Mouse (Mus musculus) heart, embryonic 14.5 days (tissue): ENCODE data around the gene Leprot. TPM values are rescaled to one million over a fixed set of nuclear protein-coding genes. Genes with fewer than 3 reads are reported as not detected.

Experiments used
- ATAC-seq: fragments of 200-750 bp; cut with Nextera tagmentation; 2 replicates; pipeline ENCODE4 v1.8.0; 2017; ENCODE audit warnings: low read depth, moderate TSS enrichment; ENCODE audit not compliant: insufficient number of reproducible peaks, insufficient read depth, low FRiP score
- H3K27ac ChIP-seq, 2 experiments: fragments of 200-500 bp in 1 of 2; fragments of 300-500 bp in 1 of 2; sonication (generic) in 1 of 2; replicated peaks in 1 of 2; 2 replicates each; pipeline ENCODE4 v1.5.1; 2012 to 2014; ENCODE audit warnings: low read depth in 2 of 2, low read length in 2 of 2, control low read depth in 1 of 2, mild to moderate bottlenecking in 1 of 2, mixed read lengths in 1 of 2; ENCODE audit not compliant: control insufficient read depth in 1 of 2, insufficient read depth in 1 of 2
- H3K27me3 ChIP-seq: fragments of 300-500 bp; sonication (generic); 2 replicates; pipeline ENCODE4 v1.6.1; 2014; ENCODE audit warnings: mild to moderate bottlenecking, low read length, control low read depth; ENCODE audit not compliant: control insufficient read depth, insufficient read depth
- H3K36me3 ChIP-seq: fragments of 300-500 bp; sonication (generic); 2 replicates; pipeline ENCODE4 v1.6.1; 2014; ENCODE audit warnings: mild to moderate bottlenecking, control low read depth, low read length, mixed read lengths; ENCODE audit not compliant: control insufficient read depth, insufficient read depth
- H3K4me1 ChIP-seq, 2 experiments: fragments of 200-500 bp in 1 of 2; fragments of 300-500 bp in 1 of 2; sonication (generic) in 1 of 2; 2 replicates each; pipeline ENCODE4 v1.6.1; 2012 to 2014; ENCODE audit warnings: low read length in 2 of 2, control low read depth in 1 of 2, mixed read lengths in 1 of 2; ENCODE audit not compliant: control insufficient read depth in 2 of 2, insufficient read depth in 2 of 2
- H3K4me2 ChIP-seq: fragments of 300-500 bp; sonication (generic); 2 replicates; pipeline ENCODE4 v1.6.1; 2014; ENCODE audit warnings: mild to moderate bottlenecking, low read length
- H3K4me3 ChIP-seq, 2 experiments: fragments of 200-500 bp in 1 of 2; fragments of 300-500 bp in 1 of 2; sonication (generic) in 1 of 2; 2 replicates each; pipeline ENCODE4 v1.5.1; 2012 to 2014; ENCODE audit warnings: low read length in 2 of 2, mild to moderate bottlenecking in 2 of 2, control low read depth in 1 of 2, low read depth in 1 of 2, moderate library complexity in 1 of 2; ENCODE audit not compliant: control insufficient read depth in 1 of 2, insufficient read depth in 1 of 2
- H3K9ac ChIP-seq: fragments of 300-500 bp; sonication (generic); 2 replicates; pipeline ENCODE4 v1.6.1; 2014; ENCODE audit warnings: mild to moderate bottlenecking, low read length
- H3K9me3 ChIP-seq: fragments of 300-500 bp; sonication (generic); 2 replicates; pipeline ENCODE4 v1.6.1; 2016; ENCODE audit warnings: low read length, control low read depth; ENCODE audit not compliant: control insufficient read depth
- WGBS: fragments of 180-500 bp; shearing (Covaris S2); extraction: QIAGEN DNeasy Blood & Tissue Kit; methylation state at CpG from one replicate; pipeline ENCODE4 v1.1.7; 2014; 5-methylcytosine and 5-hydroxymethylcytosine counted together
- polyA plus RNA-seq: library from polyadenylated mRNA; unstranded; fragments of >200 nt; fragmentation: Nextera tagmentation; extraction: Ambion mirVana; gene quantifications from 2 replicates; pipeline ENCODE4 v1.2.1, GENCODE M21; 2014

Leprot gene
- polyA plus RNA-seq, 1 experiment from 2014 or later = 85.3 TPM

GRCm38 (mm10) chr4:101684821-101685220 is 37.3 kb downstream of the Leprot start:
- 71% methylated on average over 3 of the region's 3 CpGs for WGBS
- H3K36me3 ChIP-seq = no peaks in the 10 kb centered on the region
- ATAC-seq = no peak
- no peaks in the 10 kb centered on the region for H3K27me3 ChIP-seq
- H3K9ac ChIP-seq = no peak overlapping the region
- no peaks in the 10 kb centered on the region for H3K4me1 ChIP-seq
- no peak overlapping the region for H3K4me2 ChIP-seq
- no peak overlapping the region for H3K27ac ChIP-seq
- H3K9me3 ChIP-seq = no peaks in the 10 kb centered on the region
- H3K4me3 ChIP-seq = no peak overlapping the region

- Histone ChIP-seq H3K36me3 (no peaks in the 10 kb centered on the region), H3K27ac (no peak overlapping the region), H3K4me1 (no peaks in the 10 kb centered on the region), H3K4me2 (no peak overlapping the region), H3K9me3 (no peaks in the 10 kb centered on the region), H3K27me3 (no peaks in the 10 kb centered on the region), H3K9ac (no peak overlapping the region), H3K4me3 (no peak overlapping the region)
- ATAC-seq = no peak
- WGBS = 61% methylated on average over 13 of the region's 13 CpGs
Observed at GRCm38 (mm10) chr4:101686227-101686810, 38.8 kb downstream of the Leprot start.

DNA sequence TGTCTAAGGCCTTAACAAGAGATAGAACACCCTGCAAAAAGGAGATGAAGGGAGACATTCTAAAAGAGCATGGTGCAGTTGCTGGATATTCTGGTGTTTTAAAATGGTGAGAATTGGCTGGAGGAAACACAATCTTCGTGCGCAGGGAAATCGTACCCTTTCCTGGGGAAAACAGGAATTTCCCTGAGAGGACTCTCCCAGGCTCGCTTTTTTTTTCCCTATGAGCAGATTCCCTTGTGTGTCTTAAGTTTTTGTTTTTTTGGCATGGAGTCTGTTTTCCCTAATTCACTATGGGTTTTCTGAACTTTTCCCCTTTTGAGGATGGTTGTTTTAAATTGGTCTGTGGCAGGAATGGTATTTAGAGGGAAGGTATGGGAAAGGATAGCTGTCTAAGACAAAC is 41.7 kb downstream of the Leprot start:
- Histone ChIP-seq H3K36me3 (no peaks in the 10 kb centered on the region), H3K4me3 (no peak overlapping the region), H3K4me2 (no peak overlapping the region), H3K9me3 (no peaks in the 10 kb centered on the region), H3K27ac (no peak overlapping the region), H3K27me3 (no peaks in the 10 kb centered on the region), H3K4me1 (no peaks in the 10 kb centered on the region), H3K9ac (no peak overlapping the region)
- WGBS = 72% methylated on average over 4 of the region's 4 CpGs
- no peak for ATAC-seq

DNA sequence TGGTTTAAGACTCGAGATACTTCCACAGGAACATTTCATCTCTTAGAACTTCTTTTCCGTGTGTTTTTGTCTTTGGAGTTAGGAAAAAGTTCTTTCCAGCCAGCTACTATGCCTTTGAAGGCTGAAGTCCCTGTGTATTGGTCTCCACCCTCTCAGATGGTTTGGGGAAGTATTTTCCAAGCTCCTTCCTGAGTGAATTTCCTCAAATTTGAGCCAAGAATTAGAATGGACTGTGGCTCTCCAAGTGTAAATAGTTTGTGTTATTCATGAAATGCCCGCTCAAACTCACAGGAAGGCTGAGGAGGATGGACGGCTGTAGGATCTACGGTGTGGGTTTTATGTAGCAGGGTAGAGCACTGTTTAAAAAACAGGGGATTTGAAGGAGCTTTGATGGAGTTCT is 42.1 kb downstream of the Leprot start:
- no peak overlapping the region for H3K27ac ChIP-seq
- WGBS = 60% methylated on average over 5 of the region's 5 CpGs

GRCm38 (mm10) chr4:101692892-101693291 is 45.4 kb downstream of the Leprot start:
- H3K36me3 ChIP-seq = no peaks in the 10 kb centered on the region
- no peak overlapping the region for H3K27ac ChIP-seq
- H3K27me3 ChIP-seq = no peaks in the 10 kb centered on the region
- no peak overlapping the region for H3K4me3 ChIP-seq
- H3K9ac ChIP-seq = no peak overlapping the region
- H3K9me3 ChIP-seq = no peaks in the 10 kb centered on the region
- WGBS = 83% methylated on average over 4 of the region's 4 CpGs
- no peaks in the 10 kb centered on the region for H3K4me1 ChIP-seq
- no peak overlapping the region for H3K4me2 ChIP-seq
- no peak for ATAC-seq

More for the DNA sequence above, 42.1 kb downstream of the Leprot start:
- no peak overlapping the region for H3K9ac ChIP-seq
- no peaks in the 10 kb centered on the region for H3K36me3 ChIP-seq
- no peaks in the 10 kb centered on the region for H3K27me3 ChIP-seq
- H3K4me2 ChIP-seq = no peak overlapping the region
- H3K9me3 ChIP-seq = no peaks in the 10 kb centered on the region
- H3K4me1 ChIP-seq = no peaks in the 10 kb centered on the region
- no peak overlapping the region for H3K4me3 ChIP-seq
- no peak for ATAC-seq

GRCm38 (mm10) chr4:101694529-101694928 is 47.0 kb downstream of the Leprot start:
- Histone ChIP-seq H3K36me3 (no peaks in the 10 kb centered on the region), H3K27me3 (no peaks in the 10 kb centered on the region), H3K4me3 (no peak overlapping the region), H3K27ac (no peak overlapping the region), H3K4me2 (no peak overlapping the region), H3K4me1 (no peaks in the 10 kb centered on the region), H3K9ac (no peak overlapping the region), H3K9me3 (no peaks in the 10 kb centered on the region)
- no peak for ATAC-seq
- WGBS = 62% methylated on average over 6 of the region's 6 CpGs

DNA sequence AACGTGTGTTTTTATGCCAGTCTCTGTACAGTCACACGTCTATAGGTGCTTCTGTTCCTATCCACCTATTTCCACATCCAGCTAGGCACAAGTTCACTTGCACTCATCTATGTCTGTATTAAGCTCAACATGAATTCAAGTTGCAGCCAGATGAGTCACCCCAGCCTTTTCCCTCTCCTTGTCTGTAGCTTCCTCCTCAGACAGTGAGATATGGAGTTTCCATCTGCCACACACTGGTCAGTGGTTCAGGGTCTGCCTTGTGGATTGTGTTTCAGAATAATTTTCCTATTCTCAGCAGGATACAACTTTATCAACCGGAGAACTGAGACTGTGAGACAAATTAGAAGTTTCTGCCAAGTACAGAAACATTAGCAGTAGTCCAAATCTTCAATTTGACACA is 49.7 kb downstream of the Leprot start:
- ATAC-seq = 0 out of 2 replicates have a peak, but pooled peaks have one; percentile 50
- H3K4me3 ChIP-seq = no peak overlapping the region
- H3K9ac ChIP-seq = no peak overlapping the region
- no peak overlapping the region for H3K27ac ChIP-seq
- WGBS = 67% methylated on average over 3 of the region's 3 CpGs
- H3K4me1 ChIP-seq = no peaks in the 10 kb centered on the region
- no peak overlapping the region for H3K4me2 ChIP-seq
- no peaks in the 10 kb centered on the region for H3K9me3 ChIP-seq
- H3K27me3 ChIP-seq = no peaks in the 10 kb centered on the region
- H3K36me3 ChIP-seq = no peaks in the 10 kb centered on the region

DNA sequence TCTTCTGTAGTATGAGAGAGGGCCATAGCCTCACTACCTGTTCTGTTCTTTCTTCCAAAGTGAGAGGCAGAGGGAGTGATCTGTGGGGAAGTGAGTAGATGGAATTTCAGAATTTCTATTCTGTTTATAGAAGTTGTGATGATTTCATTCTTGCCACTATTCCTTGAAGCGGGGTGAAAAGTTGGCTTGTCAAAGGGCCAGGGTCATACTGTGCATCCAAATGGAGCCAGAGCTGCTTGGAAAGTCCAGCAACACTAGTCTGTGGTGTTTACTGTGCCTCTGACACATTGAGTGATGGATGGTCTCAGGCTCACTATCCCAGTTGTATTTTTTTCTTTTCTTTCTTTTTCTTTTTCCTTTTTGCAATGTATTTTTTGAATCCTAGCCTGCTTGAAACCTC is 51.9 kb downstream of the Leprot start:
- WGBS = 85% methylated on average over 1 of the region's 1 CpGs

More for the DNA sequence above, 51.9 kb downstream of the Leprot start:
- Histone ChIP-seq H3K27me3 (no peaks in the 10 kb centered on the region), H3K36me3 (no peaks in the 10 kb centered on the region), H3K27ac (no peak overlapping the region), H3K4me2 (no peak overlapping the region), H3K4me1 (no peaks in the 10 kb centered on the region), H3K4me3 (no peak overlapping the region), H3K9ac (no peak overlapping the region), H3K9me3 (no peaks in the 10 kb centered on the region)
- no peak for ATAC-seq
